Mouse (Mus musculus) lung, postnatal 0 days (tissue): ENCODE measurements at regions not wholly inside any gene's neighbourhood (a gene's known extent, or its start where the extent isn't known, plus 50 kb on each side); places are given as distances from the start of the nearest gene placed in this dataset.

Experiments used
- CTCF ChIP-seq: IDR thresholded peaks from 2 replicates; pipeline ENCODE4 v1.5.1; 2016; ENCODE audit warnings: antibody characterized with exemption, mild to moderate bottlenecking
- EP300 ChIP-seq: IDR thresholded peaks from 2 replicates; pipeline ENCODE4 v1.6.1; 2016; ENCODE audit warnings: antibody characterized with exemption, mild to moderate bottlenecking, control low read depth

GRCm38 (mm10) chr14:73449111-73449510 lies 60.7 kb upstream of the Med4 start:
- TF ChIP-seq CTCF: no peak
- no peak for TF ChIP-seq EP300
